Mouse (Mus musculus) embryo, embryonic 11.5 days (tissue): ENCODE data around the gene Ip6k2.
A peak's percentile ranks its signal among the peaks of the same experiment; 100 is the strongest.

ENCODE experiments used
- DNase-seq: peaks from one replicate; pipeline ENCODE4 v3.0.0-alpha.2; 2012; ENCODE audit warnings: low read depth, low spot score

The Ip6k2 gene

GRCm38 (mm10) chr9:108783548-108784463, at the start of gene Ip6k2:
Gene Ip6k2, plus strand, starts transcription at chr9:108783796.
- DNase-seq: peak; percentile 93

- DNase-seq: no peak
Measured at GRCm38 (mm10) chr9:108734626-108735025, 49.0 kb upstream of the Ip6k2 start.

- no peak for DNase-seq
Measured at GRCm38 (mm10) chr9:108739239-108739638, 44.4 kb upstream of the Ip6k2 start.

- no peak for DNase-seq
Measured at GRCm38 (mm10) chr9:108740062-108740461, 43.5 kb upstream of the Ip6k2 start.

GRCm38 (mm10) chr9:108742048-108742447, 41.5 kb upstream of the Ip6k2 start:
- no peak for DNase-seq

DNA sequence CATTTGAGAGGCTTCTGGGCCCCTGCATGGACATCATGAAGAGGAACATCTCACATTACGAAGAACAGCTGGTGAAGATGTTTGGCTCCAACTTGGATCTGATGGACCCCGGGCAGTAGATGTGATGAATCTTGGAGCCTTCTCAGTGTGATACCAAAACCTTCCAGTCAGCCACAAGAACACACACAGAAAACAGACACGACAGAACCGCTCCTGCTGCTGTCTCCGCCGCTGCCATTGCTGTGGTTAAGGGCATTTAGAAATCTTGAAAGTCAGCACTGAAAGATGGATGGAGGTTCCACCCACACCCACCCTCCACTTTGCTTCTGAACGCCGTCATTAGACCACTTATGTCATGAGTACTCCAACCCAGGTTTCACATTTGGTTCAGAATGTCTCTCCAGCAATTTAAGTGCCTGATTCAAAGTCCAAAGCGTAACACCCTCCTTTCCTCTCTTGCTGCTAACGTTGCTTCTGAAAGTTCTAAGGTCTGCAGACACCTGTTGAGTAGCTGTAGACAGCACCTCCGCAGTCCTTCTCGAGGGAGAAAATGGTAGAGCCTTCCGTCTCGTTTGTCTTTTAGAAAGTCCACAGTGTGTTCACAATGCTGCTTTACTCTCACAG, 36.6 kb upstream of the Ip6k2 start:
- no peak for DNase-seq

GRCm38 (mm10) chr9:108747694-108748093, 35.9 kb upstream of the Ip6k2 start:
- DNase-seq: no peak

- DNase-seq: no peak
Measured at GRCm38 (mm10) chr9:108748600-108749183, 34.9 kb upstream of the Ip6k2 start.

DNA sequence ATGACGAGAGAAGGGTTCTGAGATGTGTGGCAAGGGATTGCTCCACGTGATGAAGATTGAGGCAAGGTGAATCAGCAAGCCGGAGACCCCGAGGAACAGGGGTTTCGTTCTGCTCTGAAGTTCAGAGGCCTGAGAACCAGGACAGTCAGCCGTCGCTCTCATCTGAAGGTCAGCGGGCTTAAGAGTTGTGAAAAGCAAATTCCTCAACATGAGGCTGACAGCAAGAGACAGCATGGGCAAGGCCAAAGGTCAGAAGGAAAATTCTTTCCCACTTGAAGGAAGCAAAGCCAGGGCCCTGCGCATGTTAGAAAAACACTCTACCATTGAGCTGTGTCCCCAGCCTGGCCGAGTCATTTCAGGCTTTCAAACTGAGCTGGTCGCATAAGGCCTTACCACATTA, 33.0 kb upstream of the Ip6k2 start:
- no peak for DNase-seq

DNA sequence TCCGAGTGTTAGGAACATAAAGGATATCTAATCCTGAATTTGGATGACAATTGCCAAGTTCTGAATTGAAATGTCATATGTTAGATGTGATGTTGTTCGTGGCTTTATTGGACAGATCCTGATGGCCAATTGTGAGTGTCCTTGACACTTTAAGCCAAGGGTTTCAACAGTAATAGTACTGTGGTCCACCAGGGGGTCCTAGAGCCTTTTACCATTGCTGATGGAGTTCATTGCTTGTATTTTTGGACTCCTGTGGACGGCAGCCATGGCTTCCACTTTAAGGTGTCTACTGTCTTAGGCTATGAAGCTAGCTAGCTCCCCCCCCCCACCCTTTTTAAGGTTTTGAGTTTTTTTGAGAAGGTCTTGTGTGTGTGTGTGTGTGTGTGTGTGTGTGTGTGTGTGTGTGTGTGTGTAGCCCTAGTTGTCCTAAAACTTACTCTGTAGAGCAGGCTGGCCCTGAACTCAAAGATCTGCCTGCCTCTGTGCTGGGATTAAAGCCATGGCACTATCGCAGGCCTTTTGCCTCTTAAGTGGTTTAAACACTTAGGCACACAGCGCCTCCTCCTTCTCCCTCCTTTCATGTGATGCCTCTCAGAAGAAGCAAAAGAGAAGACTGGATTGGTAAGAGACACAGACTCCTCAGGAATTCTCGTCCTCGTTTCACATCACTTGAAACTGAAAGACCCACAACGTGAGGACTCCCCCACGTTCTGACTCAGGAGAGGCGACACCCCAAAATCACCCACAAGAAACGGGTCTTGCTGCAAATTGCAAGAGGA, 31.3 kb upstream of the Ip6k2 start:
- no peak for DNase-seq

GRCm38 (mm10) chr9:108753326-108753725, 30.3 kb upstream of the Ip6k2 start:
- peak; percentile 23 for DNase-seq

DNA sequence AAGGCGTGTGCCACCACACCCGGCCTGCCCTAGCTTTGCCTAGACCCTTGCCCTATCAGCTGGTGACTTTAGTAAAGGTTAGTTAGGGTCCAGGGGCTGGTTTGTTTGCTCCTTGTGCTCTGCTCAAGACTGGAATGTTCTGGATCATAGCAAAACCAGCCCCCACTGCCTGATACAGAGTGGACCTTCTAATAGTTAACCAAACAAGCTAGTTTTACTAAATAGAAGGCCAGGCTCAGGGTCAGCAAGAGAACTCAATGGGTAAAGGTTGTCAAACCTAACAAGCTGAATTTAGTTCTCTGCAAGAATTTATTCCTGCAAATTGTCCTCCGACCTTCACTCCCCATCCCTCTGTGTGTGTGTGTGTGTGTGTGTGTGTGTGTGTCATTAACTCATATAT, 29.6 kb upstream of the Ip6k2 start:
- DNase-seq: no peak

GRCm38 (mm10) chr9:108754423-108754822, 29.2 kb upstream of the Ip6k2 start:
- DNase-seq: no peak

DNA sequence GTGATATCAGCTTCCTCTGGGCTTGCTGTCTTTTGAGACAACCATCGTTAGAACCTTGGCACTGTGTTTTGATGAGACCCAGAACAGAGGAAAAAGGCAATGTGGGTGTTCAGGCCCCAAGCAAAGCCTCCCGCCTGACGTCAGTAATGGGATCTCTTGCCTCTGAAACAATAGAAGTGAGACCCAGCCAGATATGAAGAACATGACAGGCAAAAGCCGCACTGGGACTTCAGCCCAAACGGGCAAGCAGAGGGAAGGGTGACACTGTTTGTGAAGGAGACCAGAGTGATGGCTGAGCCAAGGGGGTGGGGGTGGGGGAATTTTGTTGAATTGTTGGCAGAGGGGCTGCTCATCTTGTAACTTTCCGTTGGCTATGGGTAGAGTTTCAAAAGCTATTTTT, 26.2 kb upstream of the Ip6k2 start:
- DNase-seq: no peak

DNA sequence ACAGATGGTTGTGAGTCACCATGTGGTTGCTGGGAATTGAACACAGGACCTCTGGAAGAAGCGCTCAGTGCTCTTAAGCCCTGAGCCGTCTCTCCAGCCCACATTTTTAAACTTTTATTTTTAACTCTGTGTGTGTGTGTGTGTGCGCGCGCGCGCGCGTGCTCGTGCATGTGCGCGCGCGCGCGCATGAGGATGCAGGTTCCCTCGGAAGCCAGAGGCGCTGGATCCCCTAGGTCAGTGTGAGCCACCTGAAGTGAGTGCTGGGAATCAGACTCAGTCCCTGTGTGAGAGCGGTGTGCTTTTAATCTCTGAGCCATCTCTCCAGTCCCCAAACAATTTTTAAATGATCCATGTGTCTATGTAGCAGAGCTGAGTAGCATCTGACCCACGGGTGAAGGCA, 24.5 kb upstream of the Ip6k2 start:
- no peak for DNase-seq

GRCm38 (mm10) chr9:108759805-108760204, 23.8 kb upstream of the Ip6k2 start:
- no peak for DNase-seq

- no peak for DNase-seq
Measured at GRCm38 (mm10) chr9:108761561-108761960, 22.0 kb upstream of the Ip6k2 start.

DNA sequence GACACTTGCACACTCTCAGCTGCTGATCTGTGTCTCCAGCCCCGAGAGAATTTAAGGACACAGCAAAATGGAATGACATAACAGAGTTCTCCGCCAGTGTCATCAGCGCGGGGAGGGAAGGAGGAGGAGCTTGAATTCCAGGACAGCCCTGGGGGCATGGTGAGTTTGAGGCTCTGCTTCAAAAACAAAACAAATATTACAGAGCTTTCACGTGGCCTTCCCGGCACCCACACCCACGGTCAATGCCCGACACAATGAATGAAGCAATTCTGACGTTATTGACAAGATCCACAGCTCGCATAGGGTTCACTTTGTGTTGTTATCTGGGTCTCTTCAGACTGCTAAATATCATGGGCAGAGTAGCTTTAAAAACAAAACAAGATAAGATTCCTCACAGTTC, 18.6 kb upstream of the Ip6k2 start:
- DNase-seq: no peak

DNA sequence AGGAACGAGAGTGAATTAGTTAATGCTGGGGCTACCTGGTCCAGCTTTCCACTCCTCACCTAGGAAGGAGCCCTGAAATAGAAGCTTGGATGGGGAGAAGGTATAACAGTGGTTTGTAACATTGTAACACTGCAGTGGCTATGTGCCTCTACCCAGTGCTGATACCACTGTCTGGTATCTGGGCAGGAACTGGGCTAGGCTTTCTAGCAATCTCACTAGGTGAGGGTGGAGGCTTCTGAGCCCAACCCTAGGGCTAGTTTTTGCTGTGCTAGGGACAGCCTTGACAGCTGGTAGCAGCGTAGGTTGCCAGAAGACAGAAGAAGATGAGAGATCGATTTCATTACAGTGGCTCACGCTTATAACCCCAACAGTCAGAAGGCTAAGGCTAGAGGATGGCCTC, 7.0 kb upstream of the Ip6k2 start:
- DNase-seq: no peak

DNA sequence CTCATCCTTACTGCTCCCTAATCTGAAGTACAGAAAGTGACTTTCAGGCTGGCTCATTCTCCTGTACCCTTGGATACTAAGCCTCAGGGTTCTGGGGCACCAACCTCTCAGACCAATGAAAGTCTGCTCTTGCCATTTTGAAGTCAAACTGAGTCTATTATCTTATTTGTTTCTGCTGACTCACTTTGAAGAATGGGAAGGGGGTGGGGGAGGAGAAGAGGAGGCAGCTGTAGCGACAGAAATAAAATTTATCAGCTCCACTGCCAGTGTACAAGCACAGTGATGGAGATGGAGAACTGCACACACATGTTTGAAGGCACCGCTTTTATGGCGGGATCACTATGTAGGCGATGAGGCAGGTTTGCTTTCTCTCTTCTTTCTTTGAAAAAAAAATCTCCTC, 6.3 kb upstream of the Ip6k2 start:
- DNase-seq: no peak

DNA sequence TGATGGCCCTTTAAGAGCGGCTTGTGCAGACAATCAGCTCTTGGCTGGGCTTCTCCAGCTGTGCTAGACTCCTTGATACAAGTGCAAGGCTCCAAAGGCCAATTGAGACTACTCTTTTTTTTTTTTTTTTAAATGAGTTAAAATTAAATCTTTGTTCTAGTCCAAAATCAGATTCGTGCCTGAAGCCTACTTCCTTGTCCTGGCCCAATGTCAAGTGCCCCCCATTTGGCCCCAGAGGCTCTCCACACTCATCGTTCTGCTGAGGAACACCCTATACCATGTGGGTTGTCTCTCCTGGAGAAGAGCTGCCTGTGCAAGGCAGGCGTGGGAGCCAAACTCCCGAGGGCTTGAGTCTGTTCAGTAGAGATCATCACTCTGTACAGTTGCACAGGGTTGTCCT, 2.6 kb upstream of the Ip6k2 start:
- no peak for DNase-seq

DNA sequence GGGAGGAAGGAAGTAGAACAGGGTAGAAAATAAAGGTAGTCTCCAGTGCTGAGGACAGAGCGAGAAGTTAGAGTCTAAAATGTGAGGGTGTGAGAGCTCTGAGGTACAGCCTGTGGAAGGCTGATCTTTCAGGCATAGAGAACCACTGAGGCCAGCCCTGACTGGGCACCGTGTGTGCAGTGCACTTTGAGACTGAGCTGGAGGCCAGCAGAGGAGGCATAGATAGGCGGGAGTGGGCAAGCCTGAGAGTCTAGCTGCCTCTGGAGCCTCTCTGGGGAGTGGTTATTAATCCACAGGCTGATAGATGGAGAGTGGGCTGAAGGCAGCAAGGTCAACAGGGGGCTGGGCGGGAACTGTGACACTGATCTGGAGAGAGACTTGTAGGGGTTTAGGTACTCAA, 1.7 kb upstream of the Ip6k2 start:
- DNase-seq: no peak
